Mouse (Mus musculus) intestine, embryonic 14.5 days (tissue): ENCODE results near the gene Snrpb. TPM values are rescaled to one million over a fixed set of nuclear protein-coding genes. Genes with fewer than 3 reads are reported as not detected.

ENCODE experiments used
- ATAC-seq: fragments of 200-750 bp; cut with Nextera tagmentation; replicated peaks from 2 replicates; pipeline ENCODE4 v1.8.0; 2017; ENCODE audit warnings: low read depth, moderate number of reproducible peaks, moderate TSS enrichment, moderate library complexity; ENCODE audit not compliant: low FRiP score, low TSS enrichment
- DNase-seq: peaks from one replicate; pipeline ENCODE4 v3.0.0-alpha.2; 2018; ENCODE audit warnings: low spot score
- H3K27ac ChIP-seq: fragments of 300-500 bp; sonication (generic); 2 replicates; pipeline ENCODE4 v1.5.1; 2014; ENCODE audit warnings: low read depth, mild to moderate bottlenecking, control low read depth
- H3K27me3 ChIP-seq: fragments of 300-500 bp; sonication (generic); replicated peaks from 2 replicates; pipeline ENCODE4 v1.6.1; 2014; ENCODE audit warnings: low read length, control low read depth; ENCODE audit not compliant: control insufficient read depth, insufficient read depth
- H3K36me3 ChIP-seq: fragments of 300-500 bp; sonication (generic); 2 replicates; pipeline ENCODE4 v1.6.1; 2014; ENCODE audit warnings: low read length, control low read depth; ENCODE audit not compliant: control insufficient read depth, insufficient read depth
- H3K4me1 ChIP-seq: fragments of 300-500 bp; sonication (generic); replicated peaks from 2 replicates; pipeline ENCODE4 v1.6.1; 2014; ENCODE audit warnings: low read length, control low read depth, mixed read lengths; ENCODE audit not compliant: control insufficient read depth, insufficient read depth
- H3K4me2 ChIP-seq: fragments of 300-500 bp; sonication (generic); 2 replicates; pipeline ENCODE4 v1.6.1; 2014; ENCODE audit warnings: low read length
- H3K4me3 ChIP-seq: fragments of 300-500 bp; sonication (generic); 2 replicates; pipeline ENCODE4 v1.5.1; 2014; ENCODE audit warnings: low read depth, low read length, control low read depth, mixed read lengths
- H3K9ac ChIP-seq: fragments of 300-500 bp; sonication (generic); 2 replicates; pipeline ENCODE4 v1.6.1; 2014; ENCODE audit warnings: mild to moderate bottlenecking, low read length
- H3K9me3 ChIP-seq: fragments of 300-500 bp; sonication (generic); 2 replicates; pipeline ENCODE4 v1.6.1; 2016; ENCODE audit warnings: low read length, control low read depth; ENCODE audit not compliant: control insufficient read depth
- WGBS: fragments of 180-500 bp; shearing (Covaris S2); extraction: QIAGEN DNeasy Blood & Tissue Kit; methylation state at CpG from one replicate; pipeline ENCODE4 v1.1.7; 2014; 5-methylcytosine and 5-hydroxymethylcytosine counted together
- polyA plus RNA-seq: library from polyadenylated mRNA; unstranded; fragments of >200 nt; fragmentation: Nextera tagmentation; extraction: Ambion mirVana; gene quantifications from 2 replicates; pipeline ENCODE4 v1.2.1, GENCODE M21; 2014

The Snrpb gene
- 638 and 666 TPM in 2 replicates for polyA plus RNA-seq

DNA sequence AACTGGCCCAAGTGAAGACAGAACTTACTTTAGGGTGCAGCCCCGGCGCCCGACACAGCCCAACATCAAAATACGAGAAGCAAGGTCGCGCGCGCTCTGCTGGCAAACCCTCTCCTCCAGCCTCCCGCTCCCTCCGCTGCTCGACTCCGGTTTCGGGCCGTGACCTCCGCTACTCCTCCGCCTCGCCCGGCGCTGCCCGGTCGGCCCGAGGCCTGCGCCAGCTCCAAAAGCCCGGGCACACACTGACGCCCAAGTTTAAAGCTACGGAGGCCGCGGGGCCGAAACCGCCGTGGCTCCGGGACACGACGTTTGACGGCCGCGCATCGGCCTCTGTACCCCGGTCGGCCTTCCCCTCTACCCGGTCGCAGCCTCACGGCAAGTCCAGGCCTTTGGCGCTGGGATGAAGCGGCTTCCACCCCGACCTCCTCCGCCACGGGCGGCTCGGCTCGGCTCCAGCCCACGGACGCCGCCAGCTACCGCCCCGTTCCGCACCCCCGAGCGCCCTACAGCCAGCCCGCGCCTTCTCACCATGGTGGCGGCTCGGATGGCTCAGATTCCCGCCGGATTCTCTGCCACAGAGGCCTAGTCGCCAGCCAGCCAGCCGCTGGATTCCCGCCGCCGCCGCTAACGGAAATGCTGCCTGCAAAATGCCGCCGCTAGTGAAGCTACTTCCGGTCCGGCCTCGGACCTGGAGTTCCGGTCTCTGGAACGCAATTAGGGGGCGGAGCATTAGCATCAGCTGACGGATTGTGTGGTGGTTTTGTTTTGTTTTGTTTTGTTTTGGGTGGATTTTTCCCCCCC, at the start of gene Snrpb:
Snrpb (minus strand) TSS at position 698 of the 801 bp plus-strand sequence.
- DNase-seq (peak; percentile 93), ATAC-seq (peak; percentile 88)
- Histone ChIP-seq H3K27ac (peak within 1 kb of the TSS; percentile 95), H3K4me1 (peaks cover 19% of the 10 kb centered on the region), H3K9ac (peak within 1 kb of the TSS; percentile 100), H3K4me3 (peak within 1 kb of the TSS; percentile 99), H3K27me3 (no peaks in the 10 kb centered on the region), H3K4me2 (peak within 1 kb of the TSS; percentile 92), H3K36me3 (peaks cover 33% of the 10 kb centered on the region), H3K9me3 (no peaks in the 10 kb centered on the region)
- WGBS = under 1% methylated on average over 72 of the region's 81 CpGs

DNA sequence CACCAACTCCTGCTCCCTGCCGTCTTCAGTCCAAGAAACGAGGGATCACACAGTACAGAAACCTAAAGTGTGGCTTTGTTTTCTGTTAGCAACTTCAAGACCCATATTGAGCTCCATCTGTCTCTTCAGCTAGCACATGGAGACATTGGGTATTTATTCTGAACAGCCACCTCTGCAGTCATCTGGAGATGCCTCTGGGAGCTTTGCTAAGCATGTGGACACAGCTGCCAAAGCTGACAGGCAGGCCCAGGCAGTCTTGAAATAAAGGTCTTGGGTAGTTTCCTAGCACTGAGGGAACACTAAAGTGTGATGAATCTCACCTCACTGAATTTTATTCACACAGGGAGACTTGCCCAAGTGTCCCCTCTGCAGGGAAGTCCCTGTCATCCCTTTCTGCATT, 32.4 kb upstream of the Snrpb start:
- WGBS = 82% methylated on average over 2 of the region's 2 CpGs
- Histone ChIP-seq H3K4me3 (no peak overlapping the region), H3K4me2 (no peak overlapping the region), H3K27me3 (no peaks in the 10 kb centered on the region), H3K9ac (no peak overlapping the region), H3K27ac (no peak overlapping the region), H3K9me3 (no peaks in the 10 kb centered on the region), H3K4me1 (no peaks in the 10 kb centered on the region), H3K36me3 (no peaks in the 10 kb centered on the region)
- DNase-seq (no peak), ATAC-seq (no peak)

DNA sequence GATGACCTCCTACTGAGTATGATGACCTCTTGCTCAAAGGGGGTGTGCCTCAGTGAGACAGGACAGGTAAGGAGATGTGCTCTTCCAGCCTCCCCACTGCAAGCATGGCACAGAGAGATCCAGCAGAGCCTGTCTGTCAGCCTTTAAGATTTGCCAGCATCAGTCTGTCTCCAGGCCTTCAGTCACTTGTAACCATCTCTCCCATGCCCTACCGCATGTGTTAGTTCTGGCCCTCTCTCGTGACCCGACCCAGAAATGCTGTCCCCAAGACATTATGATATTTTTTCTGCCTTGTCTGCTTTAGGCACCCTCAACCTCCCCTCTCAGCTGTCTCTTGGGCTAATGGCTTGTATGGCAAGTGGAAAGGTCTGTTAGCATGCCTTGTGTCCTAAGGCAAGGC, 30.4 kb upstream of the Snrpb start:
- ATAC-seq = no peak
- Histone ChIP-seq H3K4me2 (no peak overlapping the region), H3K9me3 (no peaks in the 10 kb centered on the region), H3K4me1 (no peaks in the 10 kb centered on the region), H3K36me3 (no peaks in the 10 kb centered on the region), H3K27ac (no peak overlapping the region), H3K4me3 (no peak overlapping the region), H3K27me3 (no peaks in the 10 kb centered on the region), H3K9ac (no peak overlapping the region)
- no peak for DNase-seq
- 90% methylated on average over 3 of the region's 3 CpGs for WGBS

DNA sequence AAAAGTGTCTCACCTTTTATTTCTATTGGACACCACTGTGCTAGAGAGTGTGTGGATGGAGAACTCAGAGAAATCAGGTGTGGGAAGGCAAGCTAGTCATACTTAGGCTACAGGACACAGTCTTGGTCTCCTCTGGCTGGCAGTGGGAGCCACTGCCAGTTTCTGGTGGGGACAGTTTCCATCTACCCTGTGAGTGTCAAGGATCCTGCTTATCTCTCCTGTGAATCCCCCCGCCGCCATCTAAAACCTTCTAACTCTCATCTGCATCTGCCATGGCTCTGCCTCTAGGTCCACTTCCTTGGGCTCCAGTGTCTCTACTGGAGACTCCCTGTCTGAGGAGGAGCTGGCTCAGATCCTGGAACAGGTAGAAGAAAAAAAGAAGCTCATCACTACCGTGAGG, 28.8 kb upstream of the Snrpb start:
- no peak overlapping the region for H3K27ac ChIP-seq
- H3K4me2 ChIP-seq = no peak overlapping the region
- H3K4me1 ChIP-seq = no peaks in the 10 kb centered on the region
- no peaks in the 10 kb centered on the region for H3K27me3 ChIP-seq
- H3K9me3 ChIP-seq = no peaks in the 10 kb centered on the region
- no peak overlapping the region for H3K4me3 ChIP-seq
- H3K36me3 ChIP-seq = no peaks in the 10 kb centered on the region
- DNase-seq = no peak
- WGBS = 83% methylated on average over 3 of the region's 3 CpGs
- H3K9ac ChIP-seq = no peak overlapping the region
- ATAC-seq = no peak

DNA sequence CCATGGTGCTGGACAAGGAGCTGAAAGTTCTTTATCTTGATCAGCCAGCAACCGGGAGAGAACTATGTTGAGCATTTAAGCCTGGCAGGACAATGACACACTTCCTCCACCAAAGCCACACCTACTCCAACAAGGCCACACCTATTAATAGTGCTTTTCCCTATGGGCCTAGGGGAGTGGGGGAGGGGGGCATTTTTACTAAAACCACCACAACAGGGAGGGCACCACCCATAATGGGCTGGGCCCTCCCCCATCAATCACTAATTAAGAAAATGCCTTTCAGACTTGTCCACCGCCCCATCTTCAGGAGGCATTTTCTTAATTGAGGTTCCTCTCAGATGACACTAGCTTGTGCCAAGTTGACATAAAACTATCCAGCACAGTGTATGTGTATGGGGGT, 28.2 kb upstream of the Snrpb start:
- H3K9me3 ChIP-seq = no peaks in the 10 kb centered on the region
- H3K9ac ChIP-seq = no peak overlapping the region
- H3K27ac ChIP-seq = no peak overlapping the region
- DNase-seq (no peak), ATAC-seq (no peak)
- no peak overlapping the region for H3K4me3 ChIP-seq
- H3K27me3 ChIP-seq = no peaks in the 10 kb centered on the region
- 82% methylated on average over 2 of the region's 2 CpGs for WGBS
- H3K4me1 ChIP-seq = no peaks in the 10 kb centered on the region
- no peaks in the 10 kb centered on the region for H3K36me3 ChIP-seq
- H3K4me2 ChIP-seq = no peak overlapping the region

DNA sequence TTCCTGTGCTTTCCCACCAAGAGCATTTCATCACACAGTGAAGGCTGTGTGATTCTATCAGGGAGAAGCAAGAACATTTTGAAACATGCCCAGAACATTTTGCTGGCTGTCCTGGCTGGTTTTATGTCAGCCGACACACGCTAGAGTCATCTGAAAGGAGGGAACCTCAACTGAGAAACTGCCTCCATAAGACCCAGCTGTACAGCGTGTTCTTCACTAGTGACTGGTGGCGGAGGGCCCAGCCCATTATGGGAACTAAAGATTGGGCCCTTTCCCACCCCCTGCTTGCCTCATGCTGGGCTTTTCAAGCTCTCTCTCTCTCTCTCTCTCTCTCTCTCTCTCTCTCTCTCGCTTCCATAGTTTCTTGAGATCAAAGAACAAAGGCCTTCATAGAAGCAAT, 21.8 kb upstream of the Snrpb start:
- WGBS = 80% methylated on average over 5 of the region's 5 CpGs
- Histone ChIP-seq H3K27ac (no peak overlapping the region), H3K27me3 (no peaks in the 10 kb centered on the region), H3K4me3 (no peak overlapping the region), H3K4me1 (no peaks in the 10 kb centered on the region), H3K4me2 (no peak overlapping the region), H3K9ac (no peak overlapping the region), H3K9me3 (no peaks in the 10 kb centered on the region), H3K36me3 (no peaks in the 10 kb centered on the region)
- no peak for ATAC-seq
- DNase-seq = no peak

DNA sequence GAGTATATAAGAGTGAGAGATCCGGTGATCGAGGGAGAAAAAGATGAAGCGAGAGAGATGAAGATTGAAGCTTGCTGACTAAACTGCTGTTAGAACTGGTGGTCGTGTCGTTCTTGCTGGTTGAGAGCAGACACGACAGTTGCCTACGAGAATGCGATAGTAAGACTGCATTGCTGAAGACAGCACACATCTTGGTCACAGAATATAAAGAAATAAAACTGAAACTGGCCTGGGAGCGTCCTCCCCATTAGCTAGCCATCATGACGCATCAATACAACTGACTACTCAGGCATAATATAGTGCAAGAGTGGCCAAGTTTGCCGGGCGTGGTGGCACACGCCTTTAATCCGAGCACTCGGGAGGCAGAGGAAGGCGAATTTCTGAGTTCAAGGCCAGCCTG, 15.7 kb upstream of the Snrpb start, which contains the start of gene Tmc2:
Tmc2 (plus strand) TSS at position 301 of the 400 bp plus-strand sequence.
- WGBS = 94% methylated on average over 16 of the region's 16 CpGs
- ATAC-seq = no peak
- Histone ChIP-seq H3K36me3 (no peaks in the 10 kb centered on the region), H3K4me3 (no peak within 1 kb of the TSS), H3K4me2 (no peak within 1 kb of the TSS), H3K4me1 (no peaks in the 10 kb centered on the region), H3K9ac (no peak within 1 kb of the TSS), H3K27me3 (no peaks in the 10 kb centered on the region), H3K9me3 (no peaks in the 10 kb centered on the region), H3K27ac (no peak within 1 kb of the TSS)
- DNase-seq = no peak

DNA sequence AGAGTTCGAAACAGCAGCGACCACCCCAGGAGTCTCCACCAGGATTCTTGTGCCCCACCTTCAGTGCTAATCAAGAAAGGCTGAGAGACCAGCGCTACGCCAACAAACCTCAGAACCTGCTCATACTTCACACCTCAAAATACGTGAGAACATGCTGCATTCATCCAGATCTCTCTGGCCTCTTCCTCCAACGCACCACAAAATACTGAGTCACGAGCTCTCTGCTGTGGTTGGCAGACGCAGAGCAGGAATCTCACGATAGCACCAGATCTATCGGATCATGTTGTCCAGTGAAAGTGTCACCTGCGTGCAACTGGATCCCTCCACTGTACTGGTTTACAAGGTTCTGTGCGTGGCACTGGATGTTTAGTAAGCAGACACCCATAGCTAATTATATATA, 9.2 kb upstream of the Snrpb start:
- 88% methylated on average over 12 of the region's 12 CpGs for WGBS
- Histone ChIP-seq H3K4me2 (no peak overlapping the region), H3K4me3 (no peak overlapping the region), H3K27ac (no peak overlapping the region), H3K9ac (no peak overlapping the region), H3K36me3 (no peaks in the 10 kb centered on the region), H3K27me3 (no peaks in the 10 kb centered on the region), H3K4me1 (no peaks in the 10 kb centered on the region), H3K9me3 (no peaks in the 10 kb centered on the region)
- ATAC-seq (no peak), DNase-seq (no peak)

DNA sequence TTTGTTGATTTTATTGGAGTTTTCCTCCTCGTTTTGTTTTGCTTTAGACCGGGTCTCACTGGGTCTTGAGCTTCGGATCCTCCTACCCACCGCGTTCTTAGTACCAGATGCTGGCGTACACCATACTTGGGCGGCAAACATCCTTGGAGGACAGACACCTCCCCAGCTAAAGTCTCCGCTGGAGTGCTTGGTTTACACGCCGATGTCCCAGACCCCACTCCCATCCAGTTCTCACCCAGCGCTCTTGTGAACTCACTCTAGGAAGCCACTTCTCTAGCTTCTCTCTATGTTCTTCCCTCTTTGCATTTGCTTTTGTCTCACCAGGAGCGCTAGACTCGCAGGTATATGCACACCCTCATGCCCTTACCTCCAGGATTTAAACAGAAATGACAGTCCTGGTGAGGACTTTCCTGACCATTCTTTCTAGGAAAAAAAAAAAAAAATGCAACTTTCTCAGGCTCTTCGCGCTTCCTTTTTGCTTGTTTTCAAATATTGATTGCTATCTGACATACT, 360 bp upstream of the Snrpb start:
- Histone ChIP-seq H3K4me1 (peaks cover 19% of the 10 kb centered on the region), H3K9me3 (no peaks in the 10 kb centered on the region), H3K4me2 (peak overlapping the region; percentile 92), H3K4me3 (peak overlapping the region; percentile 99), H3K27ac (peak overlapping the region; percentile 95), H3K36me3 (peaks cover 26% of the 10 kb centered on the region), H3K9ac (peak overlapping the region; percentile 100), H3K27me3 (no peaks in the 10 kb centered on the region)
- WGBS = 1% methylated on average over 15 of the region's 15 CpGs
- ATAC-seq (peak; percentile 73), DNase-seq (no peak)
